Mouse (Mus musculus): ENCODE measurements around the gene Dnajc14.

The Dnajc14 gene

DNA sequence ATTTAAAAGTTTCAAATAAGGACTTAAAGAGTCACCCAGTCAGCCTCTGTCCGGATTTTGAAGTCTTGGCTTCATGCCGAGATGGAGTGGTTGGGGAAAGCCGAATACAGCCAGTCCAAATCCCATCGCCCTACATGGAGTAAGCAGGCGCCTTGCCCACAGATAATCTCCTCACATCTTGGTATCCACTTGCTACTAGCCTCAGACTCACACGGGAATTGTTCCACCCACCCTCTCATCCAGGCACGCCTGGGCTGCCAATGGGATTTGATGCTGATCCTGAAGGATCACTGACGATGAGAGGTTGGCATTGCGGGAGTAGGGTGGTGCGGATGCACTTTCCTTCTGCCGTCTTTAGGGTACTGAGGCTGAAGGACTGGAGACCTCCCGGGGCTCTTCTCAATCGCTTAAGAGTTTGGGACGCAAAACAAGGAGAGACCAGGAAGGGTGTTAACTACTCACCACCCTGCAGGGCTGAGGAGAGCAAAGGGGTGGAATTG lies at the start of gene Dnajc14:
Gene Dnajc14, plus strand, starts transcription at position 292 of the 500 bp plus-strand sequence.
- DNase-seq (ENCODE audit: low read depth), result peak; percentile 62

DNA sequence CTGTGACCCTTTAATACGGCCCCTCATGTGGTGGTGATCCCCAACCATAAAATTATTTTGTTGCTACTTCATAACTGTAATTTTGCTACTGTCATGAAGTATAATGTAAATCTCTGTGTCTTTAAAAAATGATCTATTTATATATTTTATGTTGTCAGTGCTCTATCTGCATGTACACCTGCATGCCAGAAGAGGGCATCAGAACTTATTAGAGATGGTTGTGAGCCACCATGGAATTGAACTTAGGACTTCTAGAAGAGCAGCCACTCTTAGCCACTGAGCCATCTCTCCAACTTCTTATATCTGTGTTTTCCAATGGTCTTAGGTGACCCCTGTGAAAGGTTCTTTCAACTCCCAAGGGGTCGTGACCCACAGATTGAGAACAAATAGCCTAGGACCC lies 31.0 kb upstream of the Dnajc14 start:
- DNase-seq (ENCODE audit: low read depth), result peak; percentile 61

DNA sequence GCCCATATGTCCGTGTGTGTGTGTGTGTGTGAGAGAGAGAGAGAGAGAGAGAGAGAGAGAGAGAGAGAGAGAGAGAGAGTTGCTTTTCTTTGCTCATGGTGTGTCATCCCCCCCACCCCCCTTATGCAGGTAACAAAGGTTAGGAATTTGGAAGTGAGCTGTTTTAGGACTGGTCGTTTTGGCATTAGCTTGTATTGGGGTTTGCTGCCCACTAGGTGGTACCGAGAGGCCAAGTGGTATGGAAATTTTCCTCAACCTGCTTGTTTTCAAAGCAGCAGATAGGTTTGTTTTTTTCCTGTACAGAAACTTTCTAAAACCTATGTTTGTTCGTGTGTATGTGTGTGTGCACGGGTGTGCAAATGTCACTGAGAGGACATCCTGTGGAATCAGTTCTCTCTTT lies 30.2 kb upstream of the Dnajc14 start:
- DNase-seq (ENCODE audit: low read depth), result peak; percentile 67

DNA sequence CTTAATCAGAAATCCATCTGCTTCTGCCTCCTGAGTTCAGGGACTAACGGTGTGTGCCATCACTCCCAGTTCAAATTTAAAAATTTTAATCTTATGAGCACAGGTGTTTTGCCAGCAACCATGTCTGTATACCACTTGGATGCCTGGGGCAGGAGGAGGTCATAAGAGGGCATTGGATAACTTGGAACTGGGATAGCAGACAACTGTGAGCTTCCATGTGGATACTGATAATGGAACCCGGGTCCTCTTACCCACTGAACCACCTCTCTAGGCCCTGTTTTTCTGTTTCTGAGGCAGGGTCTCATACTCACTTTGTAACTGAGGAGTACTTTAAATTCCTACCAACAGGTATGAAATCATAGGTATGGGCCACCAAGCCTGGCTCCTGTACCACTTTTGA lies 25.4 kb upstream of the Dnajc14 start:
- DNase-seq (ENCODE audit: low read depth), result no peak

DNA sequence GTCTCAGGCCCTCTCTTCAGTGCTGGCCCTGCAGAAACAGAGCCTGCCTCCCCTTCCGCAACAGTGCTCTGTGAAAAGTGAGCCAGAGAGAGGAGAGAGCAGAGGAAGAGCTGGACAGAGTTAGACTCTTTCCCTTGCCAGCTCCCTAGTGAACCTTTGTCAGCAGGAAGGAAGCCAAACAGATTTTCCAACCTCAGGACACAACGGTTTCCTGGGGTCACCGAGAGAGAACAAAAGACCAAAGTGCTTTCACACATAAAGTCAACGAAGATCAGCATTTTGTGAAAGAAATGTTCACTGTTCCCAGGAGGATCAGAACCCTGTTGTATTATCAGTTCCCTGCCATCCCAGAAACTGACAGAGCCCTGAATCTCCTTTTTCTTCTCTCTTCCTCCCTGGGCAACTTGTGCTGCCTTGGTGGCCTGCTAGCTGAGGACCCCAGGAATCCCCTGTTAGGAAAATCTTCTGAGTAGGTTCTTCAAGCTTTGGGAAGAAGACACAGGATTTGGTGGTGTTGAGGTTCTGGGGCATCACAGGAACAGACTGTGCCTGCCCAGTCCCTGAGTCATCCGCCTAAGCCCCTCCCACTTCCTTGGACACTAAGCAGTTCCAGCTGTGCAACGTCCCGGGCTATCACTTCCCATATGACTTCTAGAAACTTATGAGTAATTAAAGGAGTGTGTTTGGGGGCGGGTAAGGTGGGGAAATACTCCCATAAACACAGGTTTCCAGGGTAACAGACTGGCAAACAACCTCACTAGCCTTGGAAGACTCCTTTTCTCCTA lies 24.7 kb upstream of the Dnajc14 start:
- DNase-seq (ENCODE audit: low read depth), result peak; percentile 93

DNA sequence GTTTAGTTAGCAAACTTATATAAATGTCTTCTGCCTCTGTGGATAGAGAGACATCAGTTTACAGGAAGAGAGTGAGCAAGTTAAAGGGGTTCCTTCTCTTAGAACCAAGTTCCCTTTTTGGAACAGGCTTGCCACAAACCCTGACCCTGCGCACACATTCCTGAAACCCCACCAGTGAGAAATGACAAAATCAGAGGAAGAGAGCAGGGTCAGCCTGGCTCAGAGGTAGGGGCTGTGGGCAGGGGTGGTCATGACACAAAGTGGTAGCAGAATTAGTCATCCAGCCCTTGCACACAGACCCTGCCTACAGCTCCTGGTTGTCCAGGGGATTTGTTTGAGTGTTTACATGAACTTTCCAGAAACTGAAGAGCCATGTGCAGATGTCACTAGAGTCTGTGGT lies 23.7 kb upstream of the Dnajc14 start:
- peak; percentile 68 for DNase-seq (ENCODE audit: low read depth)

DNA sequence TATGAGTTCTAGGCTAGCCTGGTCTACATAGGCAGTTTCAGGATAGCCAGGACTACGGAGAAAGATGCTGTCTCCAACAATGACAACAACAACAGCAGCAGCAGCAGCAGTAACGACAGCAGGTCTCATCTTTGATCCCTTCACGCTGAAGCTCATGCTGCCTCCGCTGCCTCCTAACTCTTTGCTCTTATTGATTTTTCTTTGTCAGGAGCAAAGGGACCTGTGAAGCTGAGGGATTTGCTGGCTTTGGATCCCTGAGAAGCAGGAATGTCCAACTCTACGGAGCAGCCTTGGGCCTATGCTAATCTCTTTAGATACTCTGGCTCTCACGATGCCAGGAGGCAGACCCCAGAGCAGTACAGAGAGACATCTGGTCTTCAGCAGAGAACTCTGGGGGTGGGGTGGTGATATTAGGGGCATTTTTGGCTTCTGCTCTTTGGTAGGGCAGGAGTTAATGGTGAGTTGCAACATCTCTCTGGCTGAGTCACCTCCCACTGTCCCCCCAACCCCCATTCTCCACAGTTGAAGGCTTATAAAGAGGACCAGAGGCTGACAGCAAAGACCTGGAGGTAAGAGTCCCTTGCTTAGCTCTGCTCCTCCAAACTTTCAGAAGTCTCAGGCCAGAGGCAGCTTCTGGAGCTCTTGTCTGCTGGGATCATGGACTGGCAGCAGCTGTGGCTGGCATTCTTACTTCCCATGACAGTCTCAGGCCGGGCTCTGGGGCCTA lies 13.3 kb upstream of the Dnajc14 start, which contains the start of gene Mmp19:
Gene Mmp19, plus strand, starts transcription at position 513 of the 727 bp plus-strand sequence.
- peak; percentile 67 for DNase-seq (ENCODE audit: low read depth)

DNA sequence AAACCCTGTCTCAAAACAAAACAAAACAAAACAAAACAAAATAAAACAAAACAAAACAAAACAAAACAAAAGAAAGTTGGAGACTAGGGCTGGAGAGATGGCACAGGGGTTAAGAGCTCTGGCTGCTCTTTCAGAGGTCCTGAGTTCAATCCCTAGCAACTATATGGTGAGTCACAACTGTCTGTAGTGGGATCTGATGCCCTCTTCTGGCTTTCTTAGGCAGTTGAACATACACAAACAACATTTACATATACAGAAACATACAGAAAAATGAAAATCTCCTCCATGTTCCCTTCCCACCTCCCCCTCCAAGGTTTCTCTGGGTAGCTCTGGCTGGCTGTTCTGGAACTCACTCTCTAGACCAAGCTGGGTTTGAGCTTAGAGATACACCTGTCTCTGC lies 11.8 kb upstream of the Dnajc14 start:
- peak; percentile 67 for DNase-seq (ENCODE audit: low read depth)

DNA sequence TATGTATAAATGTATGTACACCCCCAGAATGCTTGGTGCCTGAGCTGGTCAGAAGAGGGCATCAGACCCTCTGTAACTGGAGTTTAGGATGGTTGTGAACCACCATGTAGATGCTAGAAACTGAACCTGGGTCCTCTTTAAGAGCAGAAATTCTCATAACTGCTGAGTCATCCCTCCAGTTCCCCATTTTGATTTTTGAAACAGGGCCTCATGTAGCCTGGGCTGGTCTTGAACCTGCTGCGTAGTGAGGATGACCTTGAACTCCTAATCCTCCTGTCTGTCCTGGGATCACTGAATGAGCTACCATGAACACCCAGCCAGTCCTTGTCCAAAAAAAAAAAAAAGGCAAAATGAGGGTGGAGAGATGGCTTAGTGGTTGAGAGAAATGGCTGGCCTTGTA lies 10.6 kb upstream of the Dnajc14 start:
- peak; percentile 31 for DNase-seq (ENCODE audit: low read depth)

DNA sequence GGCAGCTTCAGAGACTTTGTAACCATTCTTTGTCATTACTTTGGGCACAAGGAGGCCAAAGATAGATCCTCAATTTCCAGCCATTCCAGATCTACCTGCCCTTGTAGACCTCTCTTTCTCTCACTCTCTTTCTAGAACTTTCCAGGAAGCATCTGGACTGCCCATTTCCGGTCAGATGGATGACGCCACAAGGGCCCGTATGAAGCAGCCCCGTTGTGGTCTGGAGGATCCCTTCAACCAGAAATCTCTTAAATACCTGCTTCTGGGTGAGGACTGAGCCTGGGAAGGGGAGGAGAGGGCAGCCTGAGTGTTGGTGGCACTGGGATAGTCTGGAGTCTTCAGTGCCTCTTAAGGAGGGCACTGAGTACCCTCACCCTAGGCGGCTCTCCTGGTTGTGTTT lies 9.5 kb upstream of the Dnajc14 start:
- DNase-seq (ENCODE audit: low read depth), result peak; percentile 60

DNA sequence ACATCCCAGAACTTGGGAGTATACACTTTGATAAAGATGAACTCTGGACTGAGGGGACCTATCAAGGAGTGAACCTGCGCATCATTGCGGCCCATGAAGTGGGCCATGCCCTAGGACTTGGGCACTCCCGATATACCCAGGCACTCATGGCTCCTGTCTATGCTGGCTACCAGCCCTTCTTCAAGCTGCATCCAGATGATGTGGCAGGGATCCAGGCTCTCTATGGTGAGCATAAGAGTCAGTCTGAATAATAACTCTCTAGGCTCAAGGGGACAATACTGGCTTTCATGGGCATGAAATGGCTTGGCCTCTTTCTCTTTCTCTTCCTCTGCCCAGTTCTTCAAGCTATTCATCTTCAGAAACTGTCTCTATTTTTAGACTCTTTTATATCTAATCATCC lies 8.3 kb upstream of the Dnajc14 start:
- no peak for DNase-seq (ENCODE audit: low read depth)

DNA sequence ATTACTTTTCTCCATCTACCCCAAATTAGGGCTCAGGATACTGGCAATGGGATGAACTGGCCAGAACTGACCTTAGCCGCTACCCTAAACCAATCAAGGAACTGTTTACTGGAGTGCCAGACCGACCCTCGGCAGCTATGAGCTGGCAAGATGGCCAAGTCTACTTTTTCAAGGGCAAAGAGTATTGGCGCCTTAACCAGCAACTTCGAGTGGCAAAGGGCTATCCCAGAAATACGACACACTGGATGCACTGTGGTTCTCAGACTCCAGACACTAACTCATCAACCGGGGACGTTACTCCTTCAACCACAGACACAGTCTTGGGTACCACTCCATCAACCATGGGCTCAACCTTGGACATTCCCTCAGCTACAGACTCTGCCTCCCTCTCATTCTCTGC lies 5.2 kb upstream of the Dnajc14 start:
- no peak for DNase-seq (ENCODE audit: low read depth)

DNA sequence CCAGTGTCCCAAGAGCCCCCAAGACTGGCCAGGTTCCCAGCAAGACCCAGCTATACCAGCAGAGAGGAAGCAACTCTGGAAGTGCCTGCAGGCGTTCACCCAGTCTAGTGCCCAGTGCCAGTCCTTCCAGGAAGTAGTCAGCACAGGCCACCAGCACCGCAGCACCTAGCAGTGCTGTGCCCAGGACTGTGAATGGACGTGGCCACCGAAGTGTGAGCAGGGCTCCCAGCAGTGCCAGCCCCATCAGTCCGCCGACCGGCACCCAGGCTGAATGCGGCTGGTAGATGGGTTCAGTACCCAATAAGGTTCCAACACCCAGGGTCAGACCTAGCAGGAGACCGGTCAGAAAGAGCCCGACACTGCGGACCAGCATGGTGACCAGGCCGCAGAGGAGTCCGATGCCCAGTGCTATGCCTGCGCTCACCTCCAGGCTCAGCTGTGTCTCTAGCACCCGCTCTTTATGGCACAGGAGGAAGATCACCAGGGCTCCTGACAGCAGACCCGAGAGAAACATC lies 1.8 kb upstream of the Dnajc14 start:
- no peak for DNase-seq (ENCODE audit: low read depth)

DNA sequence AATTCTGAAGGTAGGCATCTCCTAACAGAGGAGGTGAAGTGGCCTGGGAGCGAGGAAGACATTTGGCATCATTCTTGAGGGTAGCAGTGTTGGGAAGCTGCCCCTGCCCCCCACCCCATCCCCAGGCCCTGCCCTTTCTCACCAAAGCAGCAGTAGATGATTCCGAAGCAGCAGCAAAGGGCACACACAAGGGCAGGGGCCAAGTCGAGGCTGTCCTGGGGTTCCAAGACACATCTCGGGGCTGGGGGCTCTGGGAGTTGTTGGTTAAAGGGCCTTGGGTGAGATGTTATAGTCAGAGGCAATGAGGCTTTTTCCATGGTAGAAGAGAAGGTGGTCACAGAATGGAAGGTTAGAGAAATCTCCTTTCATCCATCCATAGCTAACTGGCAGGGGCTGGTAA lies 906 bp upstream of the Dnajc14 start:
- DNase-seq (ENCODE audit: low read depth), result no peak

DNA sequence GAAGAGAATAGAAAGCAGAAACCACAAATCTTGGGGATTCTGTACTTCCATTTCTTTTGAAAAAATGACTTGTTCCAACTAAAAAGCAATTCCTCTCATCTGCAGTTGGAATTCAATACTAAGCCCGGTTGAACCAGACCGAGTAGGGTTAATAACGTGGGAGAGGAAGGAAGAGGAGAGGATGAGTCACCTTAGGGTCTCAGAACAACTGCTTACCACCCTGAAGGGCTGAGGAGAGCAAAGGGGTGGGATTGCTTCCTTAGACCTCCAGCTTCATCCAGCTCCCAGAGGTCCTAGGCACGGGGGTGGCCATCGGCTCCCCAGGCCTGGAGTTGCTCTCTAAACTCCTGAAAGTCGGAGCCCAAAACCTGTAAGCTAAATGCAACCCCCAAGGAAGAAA lies 501 bp upstream of the Dnajc14 start:
- DNase-seq (ENCODE audit: low read depth), result peak; percentile 68

DNA sequence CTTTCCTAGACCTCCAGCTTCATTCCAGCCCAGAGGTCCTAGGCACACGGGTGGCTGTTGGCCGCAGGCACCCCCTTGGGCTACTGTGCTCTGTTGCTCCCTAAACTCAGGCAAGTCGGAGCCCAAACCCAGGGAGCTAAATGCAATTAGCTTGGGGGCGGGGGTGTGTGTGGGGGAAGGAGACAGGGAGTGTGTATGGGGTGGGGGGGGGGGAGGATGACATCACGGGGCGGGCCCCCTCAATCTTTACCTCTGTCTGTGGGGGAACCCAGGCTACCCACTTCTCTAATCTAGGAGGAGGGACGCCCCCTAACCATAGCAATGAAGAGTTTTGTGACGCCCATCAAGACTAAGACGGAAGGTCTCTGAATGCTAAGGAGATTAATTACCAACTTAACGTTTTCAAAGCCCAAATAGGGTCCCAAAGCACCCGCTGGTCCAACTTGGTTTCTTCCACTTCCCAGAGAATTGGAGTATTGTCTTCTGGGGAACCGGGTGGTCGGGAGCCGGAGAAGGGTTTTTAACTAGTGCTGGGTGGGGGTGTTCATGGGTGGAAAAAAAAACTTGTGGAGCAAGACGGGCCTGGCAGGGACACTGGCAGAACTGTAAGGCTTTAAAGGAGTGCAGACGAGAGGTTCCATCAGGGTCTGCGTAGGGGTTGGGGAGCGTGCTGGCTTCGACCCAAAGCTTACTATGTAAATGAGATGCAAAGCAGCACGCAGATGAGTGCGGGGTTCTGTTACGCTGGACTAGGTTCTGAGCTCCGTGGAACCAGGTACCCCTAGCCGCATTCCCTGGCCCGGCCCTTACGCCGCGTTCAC lies 619 bp downstream of the Dnajc14 start, which contains the start of gene Tmem198b:
Gene Tmem198b, minus strand, starts transcription at position 100 of the 821 bp plus-strand sequence.
- DNase-seq (ENCODE audit: low read depth), result peak; percentile 86

DNA sequence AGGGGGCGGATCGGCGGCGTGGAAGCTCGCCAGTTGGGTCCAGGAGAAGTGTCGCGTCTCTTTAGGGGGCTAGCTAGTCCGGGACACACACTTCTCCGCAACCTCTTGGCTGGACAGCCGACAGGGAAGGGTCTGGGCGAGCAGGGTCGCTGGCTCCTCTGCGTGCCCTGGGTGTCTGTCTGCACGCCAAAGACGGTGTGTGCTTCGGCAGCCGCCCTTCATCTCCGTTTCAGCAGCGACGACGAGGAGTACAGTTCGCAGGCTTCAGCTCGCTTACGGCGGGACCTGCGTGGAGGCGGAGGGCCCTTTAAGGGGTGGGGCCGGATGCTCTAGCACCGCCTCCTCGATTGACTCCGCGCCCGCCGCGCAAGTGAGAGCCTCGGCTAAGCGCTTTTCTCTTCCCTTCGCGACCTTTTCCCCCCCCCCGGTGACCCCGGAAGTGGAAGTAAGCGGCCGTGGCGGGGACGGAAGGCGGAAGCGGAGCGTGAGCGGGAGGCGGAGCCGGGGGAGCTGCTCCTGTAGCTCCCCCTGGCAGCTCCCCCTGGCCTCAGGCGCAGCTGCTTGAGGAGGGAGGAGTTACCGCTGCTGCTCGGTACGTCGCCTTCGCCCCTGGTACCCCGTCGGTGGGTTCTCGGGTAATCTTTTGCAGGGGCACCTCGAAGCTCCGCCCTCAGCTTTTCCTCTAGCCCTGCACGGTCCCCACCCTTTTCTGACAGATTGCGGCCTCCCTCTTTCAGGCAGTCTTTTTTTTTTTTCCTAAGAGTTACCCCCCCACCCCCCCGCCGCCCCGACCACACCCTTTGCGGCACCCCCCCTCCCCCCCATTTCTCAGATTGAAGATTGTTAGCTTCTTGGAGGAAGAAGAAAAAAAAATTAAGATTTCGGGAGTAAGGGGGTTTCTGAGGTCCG lies 1.5 kb downstream of the Dnajc14 start:
- peak; percentile 99 for DNase-seq (ENCODE audit: low read depth)

DNA sequence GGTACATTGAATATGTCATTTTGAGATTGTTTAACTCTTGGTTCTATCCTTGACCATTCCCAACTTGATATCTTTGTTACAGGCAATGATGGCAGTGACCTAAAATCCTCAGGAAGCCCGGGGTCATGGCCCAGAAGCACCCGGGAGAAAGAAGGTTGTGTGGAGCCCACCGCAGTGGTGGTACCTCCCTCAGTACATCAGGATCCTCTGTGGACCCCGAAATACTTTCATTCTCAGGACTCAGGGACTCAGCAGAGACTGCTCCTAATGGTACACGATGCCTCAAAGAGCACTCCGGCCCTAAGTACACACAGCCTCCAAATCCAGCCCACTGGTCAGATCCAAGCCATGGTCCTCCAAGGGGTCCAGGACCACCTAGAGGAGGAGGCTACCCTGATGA lies 2.2 kb downstream of the Dnajc14 start:
- DNase-seq (ENCODE audit: low read depth), result no peak

DNA sequence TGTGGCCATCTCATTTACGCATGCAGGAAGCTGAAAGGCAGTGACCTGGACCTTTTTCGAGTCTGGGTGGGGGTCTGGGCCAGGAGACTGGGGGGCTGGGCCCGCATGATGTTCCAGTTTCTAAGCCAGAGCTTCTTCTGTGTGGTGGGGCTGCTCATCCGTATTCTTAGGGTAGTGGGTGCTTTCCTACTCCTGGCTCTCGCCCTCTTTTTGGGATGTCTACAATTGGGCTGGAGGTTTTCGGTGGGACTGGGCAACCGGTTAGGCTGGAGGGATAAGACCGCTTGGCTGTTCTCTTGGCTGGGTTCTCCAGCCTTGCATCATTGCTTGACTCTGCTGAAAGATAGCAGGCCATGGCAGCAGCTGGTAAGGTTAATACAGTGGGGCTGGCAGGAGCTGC lies 3.2 kb downstream of the Dnajc14 start:
- DNase-seq (ENCODE audit: low read depth), result no peak

DNA sequence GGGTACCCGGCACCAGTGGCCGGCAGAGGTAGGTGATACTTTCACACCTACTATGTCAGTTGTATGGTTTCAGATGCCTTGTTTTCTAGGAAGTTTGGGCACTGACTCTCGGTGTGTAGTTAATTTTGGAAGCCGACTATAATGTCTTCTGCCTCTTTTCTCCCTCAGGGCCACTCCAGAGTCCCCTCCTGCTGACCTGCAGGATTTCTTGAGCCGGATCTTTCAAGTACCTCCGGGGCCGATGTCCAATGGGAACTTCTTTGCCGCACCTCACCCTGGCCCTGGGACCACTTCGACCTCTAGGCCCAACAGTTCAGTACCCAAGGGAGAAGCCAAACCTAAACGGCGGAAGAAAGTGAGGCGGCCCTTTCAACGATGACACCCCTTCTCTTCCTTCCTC lies 13.2 kb downstream of the Dnajc14 start, which contains the start of gene Sarnp:
Gene Sarnp, plus strand, starts transcription at position 301 of the 400 bp plus-strand sequence.
- DNase-seq (ENCODE audit: low read depth), result no peak

DNA sequence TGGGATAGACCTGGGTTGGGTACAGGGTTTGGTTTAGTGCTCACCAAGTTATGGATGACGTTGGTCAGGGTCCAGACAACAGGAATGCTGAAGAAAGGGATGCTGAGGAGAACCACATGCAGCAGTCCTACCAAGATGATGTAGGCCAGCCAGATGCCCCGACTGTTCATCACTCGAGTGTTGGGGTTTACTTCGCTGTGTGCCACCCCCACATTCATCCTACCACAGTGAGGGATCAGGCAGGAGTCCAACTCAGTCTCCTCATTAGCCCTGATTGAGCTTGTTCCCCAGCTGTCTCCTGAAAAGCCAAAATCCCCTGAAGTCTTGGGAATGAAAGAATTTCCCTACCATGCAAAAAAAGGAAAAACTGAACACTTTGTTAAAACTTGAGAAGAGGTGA lies 16.4 kb downstream of the Dnajc14 start:
- DNase-seq (ENCODE audit: low read depth), result no peak
